Mouse (Mus musculus) embryonic facial prominence, embryonic 15.5 days (tissue): Measurements from ENCODE around the gene Slc6a15. TPM values are rescaled to one million over a fixed set of nuclear protein-coding genes. Genes with fewer than 3 reads are reported as not detected.

ENCODE experiments used
- ATAC-seq: fragments of 200-750 bp; cut with Nextera tagmentation; 2 replicates; pipeline ENCODE4 v1.8.0; 2017; ENCODE audit warnings: low read depth, moderate TSS enrichment; ENCODE audit not compliant: insufficient number of reproducible peaks, low FRiP score, low TSS enrichment
- H3K27ac ChIP-seq: fragments of 300-500 bp; sonication (generic); replicated peaks from 2 replicates; pipeline ENCODE4 v1.5.1; 2015; ENCODE audit warnings: mild to moderate bottlenecking, inconsistent platforms
- H3K27me3 ChIP-seq: fragments of 300-500 bp; sonication (generic); 2 replicates; pipeline ENCODE4 v1.6.1; 2015; ENCODE audit warnings: inconsistent platforms
- H3K36me3 ChIP-seq: fragments of 300-500 bp; sonication (generic); 2 replicates; pipeline ENCODE4 v1.6.1; 2015; ENCODE audit warnings: mild to moderate bottlenecking, inconsistent platforms
- H3K4me1 ChIP-seq: fragments of 300-500 bp; sonication (generic); 2 replicates; pipeline ENCODE4 v1.6.1; 2015; ENCODE audit warnings: inconsistent platforms
- H3K4me2 ChIP-seq: fragments of 300-500 bp; sonication (generic); replicated peaks from 2 replicates; pipeline ENCODE4 v1.6.1; 2015; ENCODE audit warnings: mild to moderate bottlenecking, inconsistent platforms
- H3K4me3 ChIP-seq: fragments of 300-500 bp; sonication (generic); replicated peaks from 2 replicates; pipeline ENCODE4 v1.5.1; 2015; ENCODE audit warnings: mild to moderate bottlenecking, inconsistent platforms
- H3K9ac ChIP-seq: fragments of 300-500 bp; sonication (generic); 2 replicates; pipeline ENCODE4 v1.6.1; 2015; ENCODE audit warnings: inconsistent platforms
- H3K9me3 ChIP-seq: fragments of 300-500 bp; sonication (generic); replicated peaks from 2 replicates; pipeline ENCODE4 v1.6.1; 2016; ENCODE audit warnings: inconsistent platforms
- WGBS: fragments of 180-500 bp; shearing (Covaris S2); methylation state at CpG from one replicate; pipeline ENCODE4 v1.1.7; 2015; 5-methylcytosine and 5-hydroxymethylcytosine counted together
- polyA plus RNA-seq: library from polyadenylated mRNA; unstranded; fragments of >200 nt; fragmentation: Nextera tagmentation; extraction: Ambion mirVana; gene quantifications from 2 replicates; pipeline ENCODE4 v1.2.1, GENCODE M21; 2015

Gene Slc6a15
- 3.9 TPM in 2 replicates for polyA plus RNA-seq

- Histone ChIP-seq H3K9ac (peak within 1 kb of the TSS; percentile 26; the same call in 1 of the 2 replicates), H3K9me3 (no peaks in the 10 kb centered on the region), H3K4me3 (peak within 1 kb of the TSS; percentile 55), H3K4me2 (peak within 1 kb of the TSS; percentile 97), H3K27me3 (0 out of 2 replicates have a peak, but pooled peaks cover 6% of the 10 kb centered on the region), H3K27ac (peak within 1 kb of the TSS; percentile 17; the same call in 1 of the 2 replicates), H3K4me1 (0 out of 2 replicates have a peak, but pooled peaks cover 13% of the 10 kb centered on the region), H3K36me3 (no peaks in the 10 kb centered on the region)
- peak; percentile 76 for ATAC-seq
- WGBS: under 1% methylated on average over 43 of the region's 43 CpGs
Measured at GRCm38 (mm10) chr10:103367371-103368295, at the start of gene Slc6a15. Slc6a15 (plus strand) TSS chr10:103367783.

GRCm38 (mm10) chr10:103321941-103322340, 45.6 kb upstream of the Slc6a15 start:
- no peak overlapping the region for H3K4me3 ChIP-seq
- H3K9me3 ChIP-seq: no peaks in the 10 kb centered on the region
- 73% methylated on average over 3 of the region's 3 CpGs for WGBS
- no peak overlapping the region for H3K9ac ChIP-seq
- no peaks in the 10 kb centered on the region for H3K4me1 ChIP-seq
- ATAC-seq: no peak
- no peak overlapping the region for H3K27ac ChIP-seq
- no peaks in the 10 kb centered on the region for H3K36me3 ChIP-seq
- H3K27me3 ChIP-seq: no peaks in the 10 kb centered on the region
- H3K4me2 ChIP-seq: no peak overlapping the region

GRCm38 (mm10) chr10:103323386-103323785, 44.2 kb upstream of the Slc6a15 start:
- H3K9ac ChIP-seq: no peak overlapping the region
- H3K4me3 ChIP-seq: no peak overlapping the region
- H3K27ac ChIP-seq: no peak overlapping the region
- no peaks in the 10 kb centered on the region for H3K9me3 ChIP-seq
- no peak overlapping the region for H3K4me2 ChIP-seq
- H3K4me1 ChIP-seq: no peaks in the 10 kb centered on the region
- 73% methylated on average over 3 of the region's 3 CpGs for WGBS
- no peaks in the 10 kb centered on the region for H3K27me3 ChIP-seq
- no peak for ATAC-seq
- no peaks in the 10 kb centered on the region for H3K36me3 ChIP-seq

- Histone ChIP-seq H3K9ac (no peak overlapping the region), H3K36me3 (no peaks in the 10 kb centered on the region), H3K4me3 (no peak overlapping the region), H3K4me2 (no peak overlapping the region), H3K9me3 (no peaks in the 10 kb centered on the region), H3K27ac (no peak overlapping the region), H3K27me3 (no peaks in the 10 kb centered on the region), H3K4me1 (no peaks in the 10 kb centered on the region)
- WGBS: 74% methylated on average over 1 of the region's 1 CpGs
- ATAC-seq: no peak
Measured at GRCm38 (mm10) chr10:103334306-103334705, 33.3 kb upstream of the Slc6a15 start.

- Histone ChIP-seq H3K9me3 (no peaks in the 10 kb centered on the region), H3K27me3 (no peaks in the 10 kb centered on the region), H3K36me3 (no peaks in the 10 kb centered on the region), H3K27ac (no peak overlapping the region), H3K4me2 (no peak overlapping the region), H3K4me3 (no peak overlapping the region), H3K4me1 (no peaks in the 10 kb centered on the region), H3K9ac (no peak overlapping the region)
- 75% methylated on average over 5 of the region's 5 CpGs for WGBS
- no peak for ATAC-seq
Measured at GRCm38 (mm10) chr10:103339928-103340327, 27.7 kb upstream of the Slc6a15 start.

- 62% methylated on average over 2 of the region's 2 CpGs for WGBS
- no peak for ATAC-seq
Measured at GRCm38 (mm10) chr10:103346797-103347196, 20.8 kb upstream of the Slc6a15 start.

GRCm38 (mm10) chr10:103368296-103369080, 905 bp downstream of the Slc6a15 start:
- Histone ChIP-seq H3K27ac (peak overlapping the region; percentile 17; the same call in 1 of the 2 replicates), H3K4me2 (peak overlapping the region; percentile 97), H3K27me3 (0 out of 2 replicates have a peak, but pooled peaks cover 6% of the 10 kb centered on the region), H3K4me1 (0 out of 2 replicates have a peak, but pooled peaks cover 13% of the 10 kb centered on the region), H3K4me3 (peak overlapping the region; percentile 55), H3K36me3 (no peaks in the 10 kb centered on the region), H3K9ac (0 out of 2 replicates have a peak overlapping the region, but pooled peaks have one; percentile 26), H3K9me3 (no peaks in the 10 kb centered on the region)
- ATAC-seq: 0 out of 2 replicates have a peak, but pooled peaks have one; percentile 26
- under 1% methylated on average over 37 of the region's 37 CpGs for WGBS

More at GRCm38 (mm10) chr10:103346797-103347196, 20.8 kb upstream of the Slc6a15 start:
- no peak overlapping the region for H3K9ac ChIP-seq
- H3K4me3 ChIP-seq: no peak overlapping the region
- H3K36me3 ChIP-seq: no peaks in the 10 kb centered on the region
- H3K4me1 ChIP-seq: no peaks in the 10 kb centered on the region
- H3K4me2 ChIP-seq: no peak overlapping the region
- H3K9me3 ChIP-seq: no peaks in the 10 kb centered on the region
- H3K27me3 ChIP-seq: no peaks in the 10 kb centered on the region
- no peak overlapping the region for H3K27ac ChIP-seq

- 0 out of 2 replicates have a peak, but pooled peaks cover 6% of the 10 kb centered on the region for H3K27me3 ChIP-seq
- 0% methylated on average over 8 of the region's 8 CpGs for WGBS
- no peaks in the 10 kb centered on the region for H3K36me3 ChIP-seq
- no peaks in the 10 kb centered on the region for H3K9me3 ChIP-seq
- 0 out of 2 replicates have a peak overlapping the region, but pooled peaks have one; percentile 17 for H3K27ac ChIP-seq
- H3K4me3 ChIP-seq: peak overlapping the region; percentile 55
- H3K9ac ChIP-seq: 0 out of 2 replicates have a peak overlapping the region, but pooled peaks have one; percentile 26
- ATAC-seq: peak; percentile 85; the same call in 1 of the 2 replicates
- H3K4me2 ChIP-seq: peak overlapping the region; percentile 97
- H3K4me1 ChIP-seq: 0 out of 2 replicates have a peak, but pooled peaks cover 13% of the 10 kb centered on the region
Measured at GRCm38 (mm10) chr10:103369081-103369420, 1.5 kb downstream of the Slc6a15 start.

GRCm38 (mm10) chr10:103402171-103402570, 34.6 kb downstream of the Slc6a15 start:
- Histone ChIP-seq H3K27ac (no peak overlapping the region), H3K36me3 (no peaks in the 10 kb centered on the region), H3K9me3 (no peaks in the 10 kb centered on the region), H3K4me3 (no peak overlapping the region), H3K9ac (no peak overlapping the region), H3K27me3 (no peaks in the 10 kb centered on the region), H3K4me1 (no peaks in the 10 kb centered on the region), H3K4me2 (no peak overlapping the region)
- no peak for ATAC-seq
- 11% methylated on average over 4 of the region's 4 CpGs for WGBS

- no peak overlapping the region for H3K27ac ChIP-seq
- no peak overlapping the region for H3K4me3 ChIP-seq
- no peaks in the 10 kb centered on the region for H3K4me1 ChIP-seq
- no peak overlapping the region for H3K9ac ChIP-seq
- no peak overlapping the region for H3K4me2 ChIP-seq
- no peaks in the 10 kb centered on the region for H3K27me3 ChIP-seq
- ATAC-seq: no peak
- no peaks in the 10 kb centered on the region for H3K9me3 ChIP-seq
- 55% methylated on average over 1 of the region's 1 CpGs for WGBS
- H3K36me3 ChIP-seq: no peaks in the 10 kb centered on the region
Measured at GRCm38 (mm10) chr10:103427717-103428116, 60.1 kb downstream of the Slc6a15 start.

GRCm38 (mm10) chr10:103442588-103442987, 75.0 kb downstream of the Slc6a15 start:
- Histone ChIP-seq H3K36me3 (no peaks in the 10 kb centered on the region), H3K27ac (no peak overlapping the region), H3K4me1 (no peaks in the 10 kb centered on the region), H3K27me3 (no peaks in the 10 kb centered on the region), H3K9me3 (no peaks in the 10 kb centered on the region), H3K9ac (no peak overlapping the region), H3K4me3 (no peak overlapping the region), H3K4me2 (no peak overlapping the region)
- no peak for ATAC-seq
- 82% methylated on average over 2 of the region's 2 CpGs for WGBS
